Mouse (Mus musculus) testis, postnatal 10 days (tissue): Measurements from ENCODE around the gene Zcchc9.

Source experiments
- DNase-seq: peaks from one replicate; pipeline ENCODE4 v3.0.0; 2021; ENCODE audit warnings: low spot score

The Zcchc9 gene

DNA sequence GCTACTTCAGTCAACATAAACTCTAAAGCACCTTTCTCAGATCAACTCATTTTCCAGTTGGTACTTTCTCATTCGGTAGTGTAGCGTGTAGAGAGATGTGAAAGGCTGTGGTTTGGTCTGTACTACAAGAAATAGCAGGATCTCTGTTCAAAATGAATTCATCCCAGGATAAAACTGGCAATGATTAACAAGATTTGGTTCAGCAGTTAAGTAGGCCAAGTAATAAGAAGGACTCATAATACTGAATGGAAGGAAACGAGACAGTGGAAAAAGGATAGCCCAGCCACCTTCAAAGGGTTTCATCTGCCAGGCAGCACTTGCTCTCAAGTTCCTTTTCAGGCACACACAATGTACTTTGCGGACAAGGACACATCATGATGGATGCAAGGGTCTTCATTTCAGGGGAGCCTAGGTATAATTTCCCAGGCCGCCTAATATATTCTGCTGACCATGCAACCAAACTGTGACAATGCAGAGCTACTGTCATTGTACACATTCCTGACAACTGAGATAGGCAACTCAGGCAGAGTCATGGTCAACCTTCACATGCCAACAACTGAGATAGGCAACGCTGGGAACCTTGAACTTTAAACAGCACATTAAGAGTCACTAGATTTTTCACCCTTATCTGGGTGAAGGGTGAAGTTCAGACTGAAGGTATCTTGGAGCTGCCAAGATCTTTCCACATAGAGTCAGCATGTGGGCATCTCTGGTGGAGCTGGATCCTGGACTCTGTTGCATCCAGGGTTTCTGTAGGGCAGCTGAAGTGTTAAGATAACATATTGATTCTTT, 45.7 kb downstream of the Zcchc9 start:
- DNase-seq, result no peak

- no peak for DNase-seq
Observed at GRCm38 (mm10) chr13:91760302-91761050, 47.0 kb downstream of the Zcchc9 start.

- DNase-seq, result no peak
Observed at GRCm38 (mm10) chr13:91759791-91760190, 47.7 kb downstream of the Zcchc9 start.

DNA sequence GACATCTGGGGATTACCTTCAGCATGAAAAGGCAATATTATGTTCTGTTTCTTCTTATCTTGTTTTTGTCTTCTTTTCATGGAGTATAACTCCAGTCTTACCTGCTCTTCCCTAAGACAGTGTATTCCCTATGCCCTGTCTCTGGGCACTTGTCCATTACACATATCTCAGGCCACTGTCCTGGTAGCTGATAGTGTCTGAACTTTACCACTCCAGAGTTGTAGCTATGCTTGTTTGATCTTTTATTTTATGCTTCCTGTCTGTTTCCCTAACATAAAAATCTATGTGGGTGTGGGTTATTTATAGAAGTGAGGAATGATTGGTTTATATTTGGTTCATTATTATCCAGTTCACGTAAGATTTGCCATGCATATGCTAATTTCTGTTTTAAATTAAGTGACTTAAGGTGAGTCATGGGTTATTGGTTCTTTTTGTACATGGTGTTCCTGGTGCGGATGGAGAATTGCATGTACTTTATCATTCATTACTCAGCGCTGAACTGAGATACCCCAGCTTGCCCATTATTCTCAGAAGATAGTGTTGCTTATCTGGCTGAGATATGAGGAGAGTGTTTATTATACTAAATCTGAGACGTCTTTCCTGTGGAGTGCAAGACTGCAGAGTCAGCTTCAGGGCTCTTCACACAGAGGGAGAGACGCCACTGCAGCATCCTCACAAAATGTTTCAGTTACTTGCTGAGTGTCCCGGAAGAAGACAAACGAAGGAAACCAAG, 49.0 kb downstream of the Zcchc9 start:
- no peak for DNase-seq

GRCm38 (mm10) chr13:91756230-91756629, 51.3 kb downstream of the Zcchc9 start:
- DNase-seq, result no peak

DNA sequence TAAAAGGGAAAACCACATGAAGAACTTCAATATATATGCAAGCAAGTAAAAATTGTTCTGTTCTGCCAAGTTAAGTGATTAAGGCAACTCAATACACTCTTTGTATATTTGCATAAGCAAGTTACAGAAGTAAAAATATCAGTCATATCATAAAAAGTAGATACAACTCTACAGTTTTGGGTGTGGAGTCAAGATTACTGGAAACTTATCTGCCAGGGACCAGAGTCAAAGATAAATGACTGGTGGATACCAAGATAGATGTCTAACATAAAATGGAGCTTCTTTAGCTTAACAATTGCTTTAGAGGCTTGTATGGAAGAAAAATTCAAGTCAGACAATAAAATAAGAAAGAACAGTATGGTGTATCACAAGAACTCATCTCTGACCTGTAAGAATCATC, 52.7 kb downstream of the Zcchc9 start:
- no peak for DNase-seq

- DNase-seq, result no peak
Observed at GRCm38 (mm10) chr13:91753724-91754123, 53.8 kb downstream of the Zcchc9 start.

DNA sequence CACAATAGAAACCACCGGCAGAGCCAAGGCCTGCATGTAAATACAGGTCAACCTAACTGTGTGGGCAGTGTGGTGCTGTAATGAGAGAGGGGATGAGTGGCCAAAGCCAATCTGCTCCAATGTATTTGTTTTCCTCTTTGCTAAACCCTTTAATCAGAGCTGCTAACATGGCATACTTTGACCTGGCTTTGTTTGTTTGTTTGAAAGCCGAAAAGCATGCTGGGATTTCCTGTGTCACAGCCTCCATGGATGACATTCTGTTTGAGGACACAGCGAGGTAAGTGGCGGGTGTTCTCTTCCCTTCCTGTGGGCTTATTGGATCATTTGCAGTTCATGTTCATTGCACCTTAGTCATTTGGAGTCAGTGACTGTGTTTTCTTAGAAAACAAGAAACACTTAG, 57.5 kb downstream of the Zcchc9 start:
- DNase-seq, result no peak

DNA sequence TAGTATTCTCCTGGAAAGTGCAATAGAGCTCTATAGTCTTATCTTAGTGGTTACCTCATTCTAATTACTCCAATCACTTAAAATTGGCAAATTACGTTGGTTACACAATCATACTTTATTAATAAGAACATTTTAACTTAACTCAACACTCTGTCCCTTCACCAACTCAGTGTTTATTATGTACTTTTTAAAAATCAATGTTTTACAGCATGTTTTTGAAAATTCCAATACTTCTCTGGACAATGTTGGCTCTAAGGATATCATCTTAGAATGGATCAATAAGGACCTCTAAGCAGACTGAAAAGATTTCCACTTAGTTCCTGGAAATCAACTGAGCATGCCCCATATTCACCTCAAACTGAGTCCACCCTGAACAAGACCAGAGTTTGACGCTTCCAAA, 59.1 kb downstream of the Zcchc9 start:
- no peak for DNase-seq
